Mouse (Mus musculus) B cell, adult (primary cell): ENCODE data around the gene Gga1. TPM values are rescaled to one million over a fixed set of nuclear protein-coding genes. Genes with fewer than 3 reads are reported as not detected.

Experiments used
- total RNA-seq: library from RNA; stranded (reverse); gene quantifications from 4 replicates; pipeline ENCODE4 v1.2.4, GENCODE M21; 2023; ENCODE audit not compliant: inconsistent age

Gene Gga1
- total RNA-seq = 69.9 to 78.8 TPM (median 71.3 TPM) in 4 replicates

DNA sequence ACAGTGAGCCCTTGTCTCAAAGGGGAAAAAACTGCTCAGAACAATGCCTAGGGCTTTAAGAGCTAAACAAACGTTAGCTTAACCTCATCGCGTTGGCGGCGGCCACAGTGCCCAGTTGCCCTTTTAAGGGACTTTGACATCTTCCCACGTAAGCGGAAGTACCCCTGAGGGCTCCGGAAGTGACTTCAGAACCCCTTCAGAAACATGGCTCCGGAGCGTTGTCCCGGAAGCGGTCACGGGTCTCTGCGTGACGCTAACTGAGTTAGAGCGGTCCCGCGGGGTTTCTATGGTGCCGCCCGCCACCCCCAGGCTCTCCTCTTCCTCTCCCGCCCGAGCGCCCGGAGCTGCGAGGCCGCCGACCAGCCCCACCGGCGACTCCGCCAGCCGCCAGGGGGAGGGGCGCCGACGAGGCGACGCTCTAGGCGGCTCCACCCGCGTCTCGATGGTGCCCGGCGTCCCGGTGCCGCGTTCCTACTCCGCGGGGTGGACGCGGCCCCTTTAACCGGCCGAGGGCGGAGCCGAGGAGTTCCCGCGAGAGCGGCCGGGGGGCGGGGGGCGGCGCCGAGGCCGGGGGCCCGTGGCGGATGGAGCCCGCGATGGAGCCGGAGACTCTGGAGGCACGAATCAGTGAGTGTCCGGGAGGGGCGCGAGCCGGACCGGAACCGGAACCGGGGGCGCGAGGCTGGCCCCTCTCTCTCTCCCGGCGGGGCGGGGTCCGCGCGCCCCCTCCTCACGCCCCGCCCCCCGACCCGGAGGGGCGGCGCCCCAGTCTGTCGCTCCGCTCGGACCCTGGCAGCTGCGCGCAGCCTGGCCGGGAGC lies at the start of gene Gga1:
Gene Gga1 (plus strand): TSS at position 200 of the 819 bp plus-strand sequence.

DNA sequence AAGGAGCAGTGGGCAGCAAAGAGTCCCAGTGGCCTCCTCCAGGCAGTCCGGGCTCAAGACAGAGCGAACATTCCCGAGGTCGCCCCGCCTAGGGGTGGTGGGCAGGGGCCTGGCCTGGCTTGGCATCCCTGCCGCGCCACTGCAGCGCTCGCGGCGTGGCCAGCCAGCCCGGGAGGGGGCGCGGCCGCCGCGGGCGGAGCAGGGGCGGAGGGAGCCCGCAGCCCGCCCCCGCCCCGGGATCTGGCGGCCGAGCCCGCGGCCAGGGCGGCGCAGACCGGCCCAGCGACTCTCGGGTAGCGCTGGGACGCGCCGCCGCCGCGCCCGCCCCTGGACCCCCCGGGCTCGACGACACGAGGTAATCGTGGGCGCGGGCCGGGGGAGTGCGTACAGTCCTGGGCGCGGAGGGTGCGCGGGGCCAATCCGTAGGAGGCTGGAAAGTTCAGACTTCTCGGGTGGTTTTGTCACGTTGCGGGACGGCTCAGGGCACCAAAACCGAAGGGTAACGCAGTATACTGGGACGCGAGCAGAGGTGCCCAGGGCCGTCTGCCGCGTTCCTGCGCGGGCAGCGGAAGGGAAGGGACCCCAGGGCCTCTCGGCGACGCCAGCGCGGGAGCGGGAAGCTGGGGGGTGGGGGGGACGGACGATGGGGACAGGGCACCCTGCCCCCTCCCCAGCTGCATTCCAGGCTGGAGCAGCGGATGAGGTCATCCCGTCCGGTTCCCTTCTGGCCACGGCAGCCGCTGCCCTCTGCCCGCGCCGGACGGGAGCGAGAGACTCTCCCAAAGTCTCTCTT lies 34.4 kb upstream of the Gga1 start, which contains the start of gene Cdc42ep1:
Gene Cdc42ep1 (plus strand): TSS at position 254 of the 793 bp plus-strand sequence.

DNA sequence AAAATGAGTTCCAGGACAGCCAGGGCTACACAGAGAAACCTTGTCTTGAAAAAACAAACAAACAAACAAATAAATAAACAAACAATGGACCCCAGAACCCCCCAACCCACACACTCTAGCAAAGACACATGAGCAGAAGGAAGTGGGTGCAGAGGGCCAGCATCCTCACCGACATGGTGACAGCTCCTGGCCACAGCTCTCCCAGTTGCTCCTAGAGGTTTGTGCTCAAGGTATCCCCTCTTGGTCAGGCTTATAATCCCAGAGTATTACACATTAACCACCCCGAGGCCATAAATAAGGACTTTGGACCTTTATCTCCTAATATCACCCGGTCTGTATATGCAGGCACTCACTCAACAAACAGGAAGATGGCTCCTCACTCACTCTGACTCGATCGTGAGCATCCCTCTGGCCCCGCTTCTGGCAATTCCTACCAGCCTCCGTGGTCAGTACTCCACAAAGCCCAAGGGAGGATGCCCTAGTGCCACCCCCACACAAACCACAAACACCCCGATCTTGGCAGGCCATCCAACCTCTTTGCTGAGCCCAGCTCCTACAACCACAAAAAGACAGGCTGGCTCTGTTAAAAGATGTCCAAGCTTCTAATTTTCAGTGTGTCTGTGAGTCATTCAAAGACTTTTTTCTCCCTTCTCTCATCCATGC lies 21.6 kb upstream of the Gga1 start, which contains the start of gene Lgals2:
Gene Lgals2 (minus strand): TSS at position 227 of the 663 bp plus-strand sequence.

DNA sequence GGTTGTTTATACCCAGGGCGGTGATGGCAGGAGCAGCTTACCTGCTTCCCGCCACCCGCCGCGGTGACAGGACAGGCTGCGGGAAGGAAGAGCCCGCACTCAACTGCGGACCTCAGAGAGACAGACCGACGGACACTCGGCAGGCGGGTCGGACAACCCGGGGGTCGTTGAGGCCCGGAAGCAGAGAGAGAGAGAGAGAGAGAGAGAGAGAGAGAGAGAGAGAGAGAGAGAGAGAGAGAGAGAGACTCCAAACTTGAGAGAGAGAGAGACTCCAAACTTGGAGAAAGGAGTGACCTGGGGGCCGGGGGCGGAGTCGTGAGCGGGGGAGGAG lies 22.4 kb downstream of the Gga1 start, which contains the start of gene Gm49510:
Gene Gm49510 (plus strand): TSS at position 259 of the 331 bp plus-strand sequence.

DNA sequence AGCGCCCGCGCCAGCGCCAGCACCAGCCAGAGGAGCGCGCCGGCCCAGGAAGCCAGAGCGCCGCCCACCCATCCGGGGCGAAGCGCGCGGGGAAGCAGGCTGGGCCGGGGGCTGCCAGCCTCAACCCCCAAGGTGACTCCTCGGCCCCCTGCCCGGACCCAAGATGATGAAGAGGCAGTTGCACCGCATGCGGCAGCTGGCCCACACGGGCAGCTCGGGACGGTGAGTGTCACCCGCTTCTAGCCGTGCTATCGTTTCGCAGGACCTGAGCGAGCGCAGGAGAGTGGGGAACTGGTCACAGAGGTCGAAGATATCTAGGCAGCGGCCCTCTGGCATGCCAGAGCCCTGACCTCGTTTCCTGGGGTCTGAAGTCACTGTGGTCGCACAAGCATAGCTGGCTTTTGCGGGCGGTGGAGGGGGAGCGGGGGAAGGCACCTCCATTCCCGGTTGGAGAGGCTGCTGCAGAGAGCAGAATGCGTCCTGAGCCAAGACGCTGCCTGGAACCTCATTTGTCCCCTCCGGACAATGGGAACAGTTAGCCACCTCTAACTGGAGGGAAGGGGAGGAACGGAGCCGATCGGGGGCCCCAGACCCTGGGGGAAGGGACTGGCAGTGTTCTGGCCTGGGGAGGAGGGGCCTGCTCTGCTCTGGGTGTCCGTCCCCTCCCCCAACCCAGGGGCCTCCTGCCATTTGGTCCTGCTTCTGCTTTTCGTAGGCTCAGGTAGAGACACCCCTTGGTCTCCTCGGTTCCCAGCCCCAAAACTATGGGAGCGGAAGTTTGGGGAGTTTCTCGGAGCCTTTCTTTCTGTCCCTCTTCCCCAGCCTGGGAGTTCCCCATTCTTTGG lies 23.0 kb downstream of the Gga1 start, which contains the start of gene Sh3bp1:
Gene Sh3bp1 (plus strand): TSS at position 29 of the 845 bp plus-strand sequence.

DNA sequence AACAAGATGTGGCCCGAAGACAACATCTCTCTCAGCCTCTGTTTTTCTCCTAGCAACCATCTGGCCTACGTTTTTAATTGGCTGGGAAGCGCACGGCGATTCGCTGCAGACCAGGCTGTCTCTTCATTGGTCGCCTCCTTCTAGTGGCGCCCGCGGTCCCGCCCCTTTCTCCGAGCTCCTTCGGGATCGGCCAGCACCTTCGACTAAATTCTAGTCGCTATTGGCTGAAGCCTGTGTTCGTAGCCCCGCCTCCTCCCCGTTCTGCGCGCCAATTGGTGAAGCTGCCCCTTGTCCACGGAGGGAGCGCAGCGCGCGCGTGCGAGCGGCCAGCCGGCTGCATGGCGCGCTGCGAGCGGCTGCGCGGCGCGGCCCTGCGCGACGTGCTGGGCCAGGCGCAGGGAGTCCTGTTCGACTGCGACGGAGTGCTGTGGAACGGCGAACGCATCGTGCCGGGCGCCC lies 36.7 kb downstream of the Gga1 start, which contains the start of gene Pdxp:
Gene Pdxp (plus strand): TSS at position 288 of the 459 bp plus-strand sequence.

DNA sequence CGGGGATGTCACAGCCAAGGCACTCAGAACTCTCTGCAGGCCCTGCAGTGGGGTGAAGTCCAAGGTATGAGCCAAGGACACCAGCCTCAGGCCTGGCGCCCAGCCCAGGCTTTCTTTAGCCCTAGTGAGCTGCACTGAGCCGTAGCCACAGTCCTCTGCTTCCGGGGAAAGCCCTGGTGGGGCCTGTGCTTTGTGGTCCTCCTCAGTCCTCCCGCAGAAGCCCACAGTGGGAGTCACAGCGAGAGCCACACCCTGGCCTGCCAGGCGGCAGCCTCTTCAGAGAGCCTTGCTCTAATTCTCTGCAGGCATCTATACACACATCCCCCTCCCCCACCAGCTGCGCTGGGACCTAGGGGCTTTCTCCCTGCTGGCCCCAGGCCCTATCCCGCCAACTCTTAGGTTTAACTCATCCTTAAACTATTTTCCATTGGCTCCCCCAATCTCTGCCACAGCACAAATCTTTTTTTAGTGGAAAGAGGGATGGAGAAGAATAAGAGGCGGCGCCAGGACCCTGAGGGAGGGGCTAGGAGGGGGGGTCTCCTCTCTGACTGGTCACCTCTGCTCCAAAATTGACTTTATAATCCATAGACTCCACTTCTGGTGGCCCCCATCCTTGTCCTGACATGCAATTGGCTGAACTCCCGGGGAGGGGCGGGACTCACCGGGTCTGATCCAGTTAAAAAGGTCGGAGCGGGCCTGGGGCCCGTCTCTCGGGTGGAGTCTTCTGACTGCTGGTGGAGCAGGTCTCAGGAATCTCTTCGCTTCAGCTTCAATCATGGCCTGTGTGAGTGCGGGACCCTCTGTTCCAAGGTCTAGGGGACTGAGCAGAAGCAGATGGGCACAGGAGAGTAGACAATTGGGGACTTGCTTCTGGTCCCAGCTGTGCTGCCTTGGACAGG lies 49.3 kb downstream of the Gga1 start, which contains the start of gene Lgals1:
Gene Lgals1 (plus strand): TSS at position 705 of the 899 bp plus-strand sequence.

DNA sequence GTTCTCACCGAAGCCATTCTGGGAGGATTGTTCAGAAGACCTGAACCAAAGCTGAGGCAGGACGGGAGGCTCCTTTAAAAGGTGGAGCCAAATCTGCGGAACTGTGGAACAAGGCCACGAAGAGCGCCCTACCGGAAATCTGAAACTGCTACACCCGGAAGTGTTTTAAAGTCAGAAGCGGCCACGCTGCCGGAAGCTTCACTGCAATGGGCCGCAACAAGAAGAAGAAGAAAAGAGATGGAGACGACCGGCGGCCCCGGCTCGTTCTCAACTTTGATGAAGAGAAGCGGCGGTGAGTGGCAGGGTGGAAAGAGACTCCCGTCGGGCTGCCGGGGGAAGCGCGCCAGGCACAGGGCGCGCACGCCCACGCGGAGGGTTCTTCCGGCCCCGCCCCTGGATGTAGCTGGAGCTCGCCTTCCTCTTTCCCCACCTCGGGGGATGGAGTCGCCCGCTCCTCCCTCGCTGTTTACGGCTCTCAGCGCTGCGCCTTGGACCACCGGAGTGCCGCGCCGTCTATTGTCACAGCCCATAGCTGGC lies 57.9 kb downstream of the Gga1 start, which contains the start of gene Nol12:
Gene Nol12 (plus strand): TSS at position 150 of the 537 bp plus-strand sequence.

Other genes with a start within 250 kb of the Gga1 start
- 0.27 TPM in 1 of 4 replicates, not detected in the others for gene Elfn2, start 158.4 kb upstream of the Gga1 start, total RNA-seq
- gene Mfng, start 103.7 kb upstream of the Gga1 start, total RNA-seq = 68.2 to 81.4 TPM (median 78.0 TPM) in 4 replicates
- gene Card10, start 74.1 kb upstream of the Gga1 start, total RNA-seq = 0.10 to 0.72 TPM (median 0.27 TPM) in 4 replicates
- gene Cdc42ep1, start 34.6 kb upstream of the Gga1 start, total RNA-seq = not detected in 4 replicates
- gene Lgals2, start 21.7 kb upstream of the Gga1 start, total RNA-seq = not detected in 4 replicates
- 1.1 TPM in 1 of 4 replicates, not detected in the others for gene Gm49510, start 22.5 kb downstream of the Gga1 start, total RNA-seq
- gene Sh3bp1, start 22.6 kb downstream of the Gga1 start, total RNA-seq = 56.8 to 72.2 TPM (median 66.0 TPM) in 4 replicates
- 6.8 to 9.7 TPM (median 8.1 TPM) in 4 replicates for gene Pdxp, start 36.7 kb downstream of the Gga1 start, total RNA-seq
- 7.4 to 12.6 TPM (median 9.3 TPM) in 4 replicates for gene Lgals1, start 49.5 kb downstream of the Gga1 start, total RNA-seq
- gene Nol12, start 57.7 kb downstream of the Gga1 start, total RNA-seq = 40.6 to 43.4 TPM (median 42.8 TPM) in 4 replicates
- 42.1 to 60.9 TPM (median 51.6 TPM) in 4 replicates for gene Triobp, start 70.5 kb downstream of the Gga1 start, total RNA-seq
- 3.1 to 4.6 TPM (median 4.0 TPM) in 4 replicates for gene H1f0, start 151.3 kb downstream of the Gga1 start, total RNA-seq
- gene Galr3, start 164.7 kb downstream of the Gga1 start, total RNA-seq = not detected in 4 replicates
- gene Ankrd54, start 185.7 kb downstream of the Gga1 start, total RNA-seq = 35.0 to 38.0 TPM (median 36.9 TPM) in 4 replicates
- gene Eif3l, start 198.0 kb downstream of the Gga1 start, total RNA-seq = 103 to 114 TPM (median 111 TPM) in 4 replicates
- 42.4 to 47.6 TPM (median 45.1 TPM) in 4 replicates for gene Micall1, start 231.7 kb downstream of the Gga1 start, total RNA-seq